Mouse (Mus musculus): Measurements from ENCODE around the gene Xpo5. TPM values are rescaled to one million over a fixed set of nuclear protein-coding genes. Genes with fewer than 3 reads are reported as not detected.

Gene Xpo5
- total and polyA plus RNA-seq, 3 experiments = 44.7 to 56.3 (median 55.1) TPM

GRCm38 (mm10) chr17:46269771-46270534 is 67.4 kb downstream of the Xpo5 start:
- H3K9me3 ChIP-seq (replicated peaks; ENCODE audit: low read length) = no peaks in the 10 kb centered on the region
- peaks cover 50 to 97% of the 10 kb centered on the region in 2 experiments for H3K36me3 ChIP-seq (replicated peaks in 1 of 2; ENCODE audit: control insufficient read depth in 1 of 2, insufficient read depth in 1 of 2, low read length in 1 of 2)
- H3K9ac ChIP-seq (ENCODE audit: insufficient read depth, low read depth) = no peak overlapping the region
- in situ Hi-C loops (cut with MboI; ENCODE audit: low pct_ligation_motif_present, low pct_unique_long_range_greater_than_20kb, low sequenced_read_pairs) = loop anchor here (5.0 kb wide), 1 partner anchor 117 kb away; no protein-coding TSS in a partner anchor
- no peak overlapping the region for H3K27ac ChIP-seq (ENCODE audit: insufficient read depth, low read depth)
- H3K4me3 ChIP-seq (replicated peaks in 1 of 3; ENCODE audit: low read depth in 2 of 3, low read length in 2 of 3, poor library complexity in 1 of 3) = no peak overlapping the region
- H3K4me2 ChIP-seq (ENCODE audit: insufficient read depth, low read depth, poor library complexity, severe bottlenecking) = no peak overlapping the region
- dilution Hi-C loops (cut with MboI; ENCODE audit: extremely low pct_ligation_motif_present, extremely low pct_unique_long_range_greater_than_20kb, low sequenced_read_pairs) = no loop called here
- no peaks in the 10 kb centered on the region for H3K27me3 ChIP-seq (replicated peaks)
- peaks cover 0 to 2% of the 10 kb centered on the region in 2 experiments; a peak in 1 of 4 replicates for H3K4me1 ChIP-seq (ENCODE audit: control insufficient read depth in 1 of 2, insufficient read depth in 2 of 2)
- no peaks in the 10 kb centered on the region for H3K79me2 ChIP-seq (replicated peaks; ENCODE audit: control insufficient read depth, extremely low read depth, insufficient read depth, poor library complexity, severe bottlenecking)
- no peak for DNase-seq (ENCODE audit: extremely low read depth)
- TF ChIP-seq MAFK (IDR thresholded peaks at IDR 0.05; ENCODE audit: insufficient replicate concordance, low read length) (no peak), ZNF384 (IDR thresholded peaks at IDR 0.05; ENCODE audit: low read depth, low read length) (no peak), ZMIZ1 (IDR thresholded peaks at IDR 0.05; ENCODE audit: low read depth, low read length) (no peak), MEF2A (IDR thresholded peaks at IDR 0.05; ENCODE audit: borderline replicate concordance, low read depth, low read length) (no peak), PAX5 (IDR thresholded peaks at IDR 0.05; ENCODE audit: low read length) (no peak), MYC (IDR thresholded peaks at IDR 0.05; ENCODE audit: low read depth, low read length) (no peak), RAD21 (IDR thresholded peaks at IDR 0.05; ENCODE audit: low read depth, low read length) (no peak), POLR2A (IDR thresholded peaks at IDR 0.05; ENCODE audit: low read depth, low read length) (no peak), RCOR1 (conservative IDR thresholded peaks at IDR 0.05; ENCODE audit: low read depth, low read length) (no peak), JUN (IDR thresholded peaks at IDR 0.05; ENCODE audit: insufficient read depth, low read depth, low read length) (no peak), MAX (IDR thresholded peaks at IDR 0.05; ENCODE audit: low read length) (no peak), MXI1 (IDR thresholded peaks at IDR 0.05; ENCODE audit: low read depth, low read length) (no peak), POLR2AphosphoS2 (IDR thresholded peaks at IDR 0.05; ENCODE audit: low read depth, low read length) (no peak), CTCF (conservative IDR thresholded peaks at IDR 0.05 in 1 of 2, IDR thresholded peaks at IDR 0.05 in 1 of 2; ENCODE audit: low read depth in 2 of 2, low read length in 2 of 2) (no peak), USF2 (conservative IDR thresholded peaks at IDR 0.05; ENCODE audit: low read depth, low read length) (no peak), IRF4 (IDR thresholded peaks at IDR 0.05; ENCODE audit: low read depth, low read length) (no peak), BHLHE40 (IDR thresholded peaks at IDR 0.05; ENCODE audit: low read depth, low read length) (no peak), TBP (conservative IDR thresholded peaks at IDR 0.05; ENCODE audit: low read depth, low read length) (no peak), EP300 (IDR thresholded peaks at IDR 0.05; ENCODE audit: low read length) (no peak)

GRCm38 (mm10) chr17:46272058-46272457 is 69.5 kb downstream of the Xpo5 start:
- H3K36me3 ChIP-seq (replicated peaks in 1 of 2; ENCODE audit: control insufficient read depth in 1 of 2, insufficient read depth in 1 of 2, low read length in 1 of 2) = peaks cover 43 to 90% of the 10 kb centered on the region in 2 experiments
- no peak for TF ChIP-seq HCFC1 (IDR thresholded peaks at IDR 0.05; ENCODE audit: low read depth, low read length)
- no peak for TF ChIP-seq CTCF (conservative IDR thresholded peaks at IDR 0.05 in 1 of 2, IDR thresholded peaks at IDR 0.05 in 1 of 2; ENCODE audit: low read depth in 2 of 2, low read length in 2 of 2)
- no peak for TF ChIP-seq TBP (conservative IDR thresholded peaks at IDR 0.05; ENCODE audit: low read depth, low read length)
- TF ChIP-seq ZC3H11A (IDR thresholded peaks at IDR 0.05; ENCODE audit: low read depth, low read length) = no peak
- TF ChIP-seq USF2 (conservative IDR thresholded peaks at IDR 0.05; ENCODE audit: low read depth, low read length) = no peak
- no peak for TF ChIP-seq JUN (IDR thresholded peaks at IDR 0.05; ENCODE audit: insufficient read depth, low read depth, low read length)
- no peak for TF ChIP-seq SIN3A (IDR thresholded peaks at IDR 0.05; ENCODE audit: low read length)
- no peak for TF ChIP-seq CHD2 (IDR thresholded peaks at IDR 0.05; ENCODE audit: low read length)
- TF ChIP-seq MAX (IDR thresholded peaks at IDR 0.05; ENCODE audit: low read length) = no peak
- TF ChIP-seq POLR2A (IDR thresholded peaks at IDR 0.05; ENCODE audit: low read depth, low read length) = no peak
- no peak for TF ChIP-seq E2F4 (IDR thresholded peaks at IDR 0.05; ENCODE audit: insufficient replicate concordance, low read depth, low read length)
- TF ChIP-seq CHD1 (IDR thresholded peaks at IDR 0.05; ENCODE audit: low read depth, low read length) = no peak
- no peak for TF ChIP-seq POLR2AphosphoS2 (IDR thresholded peaks at IDR 0.05; ENCODE audit: low read depth, low read length)
- no peak for TF ChIP-seq ELF1 (IDR thresholded peaks at IDR 0.05; ENCODE audit: low read depth, low read length)
- TF ChIP-seq BHLHE40 (IDR thresholded peaks at IDR 0.05; ENCODE audit: low read depth, low read length) = no peak
- H3K9me3 ChIP-seq (replicated peaks; ENCODE audit: low read length) = no peaks in the 10 kb centered on the region
- no peak overlapping the region for H3K27ac ChIP-seq (ENCODE audit: insufficient read depth, low read depth)
- in situ Hi-C loops (cut with MboI; ENCODE audit: low pct_ligation_motif_present, low pct_unique_long_range_greater_than_20kb, low sequenced_read_pairs) = no loop called here
- H3K4me3 ChIP-seq (replicated peaks in 1 of 3; ENCODE audit: low read depth in 2 of 3, low read length in 2 of 3, poor library complexity in 1 of 3) = no peak overlapping the region
- H3K27me3 ChIP-seq (replicated peaks) = no peaks in the 10 kb centered on the region
- peaks cover 0 to 2% of the 10 kb centered on the region in 2 experiments; a peak in 2 of 4 replicates for H3K4me1 ChIP-seq (ENCODE audit: control insufficient read depth in 1 of 2, insufficient read depth in 2 of 2)
- no peak overlapping the region for H3K9ac ChIP-seq (ENCODE audit: insufficient read depth, low read depth)
- dilution Hi-C loops (cut with MboI; ENCODE audit: extremely low pct_ligation_motif_present, extremely low pct_unique_long_range_greater_than_20kb, low sequenced_read_pairs) = no loop called here
- no peak overlapping the region for H3K4me2 ChIP-seq (ENCODE audit: insufficient read depth, low read depth, poor library complexity, severe bottlenecking)
- no peak for DNase-seq (ENCODE audit: extremely low read depth)
- H3K79me2 ChIP-seq (replicated peaks; ENCODE audit: control insufficient read depth, extremely low read depth, insufficient read depth, poor library complexity, severe bottlenecking) = no peaks in the 10 kb centered on the region; the same call in 1 of the 2 replicates

Data from CH12.LX (cell line).